Mouse (Mus musculus) intestine, postnatal 0 days (tissue): Measurements from ENCODE around the gene Atf5. TPM values are rescaled to one million over a fixed set of nuclear protein-coding genes. Genes with fewer than 3 reads are reported as not detected.

ENCODE experiments used
- ATAC-seq: fragments of 200-750 bp; cut with Nextera tagmentation; 2 replicates; pipeline ENCODE4 v1.8.0; 2017; ENCODE audit warnings: mild to moderate bottlenecking, moderate TSS enrichment, moderate library complexity
- H3K27ac ChIP-seq: fragments of 300-500 bp; sonication (generic); 2 replicates; pipeline ENCODE4 v1.5.1; 2014; ENCODE audit warnings: mild to moderate bottlenecking, low read depth, low read length, moderate library complexity
- H3K27me3 ChIP-seq: fragments of 300-500 bp; sonication (generic); replicated peaks from 2 replicates; pipeline ENCODE4 v1.6.1; 2014; ENCODE audit warnings: low read length, mixed read lengths; ENCODE audit not compliant: control insufficient read depth, insufficient read depth
- H3K36me3 ChIP-seq: fragments of 300-500 bp; sonication (generic); 2 replicates; pipeline ENCODE4 v1.6.1; 2014; ENCODE audit warnings: mild to moderate bottlenecking, moderate library complexity; ENCODE audit not compliant: control insufficient read depth, insufficient read depth
- H3K4me1 ChIP-seq: fragments of 300-500 bp; sonication (generic); replicated peaks from 2 replicates; pipeline ENCODE4 v1.6.1; 2014; ENCODE audit warnings: antibody characterized with exemption, low read length, mixed read lengths; ENCODE audit not compliant: control insufficient read depth, insufficient read depth
- H3K4me2 ChIP-seq: fragments of 300-500 bp; sonication (generic); replicated peaks from 2 replicates; pipeline ENCODE4 v1.6.1; 2014; ENCODE audit warnings: low read depth, mild to moderate bottlenecking, moderate library complexity
- H3K4me3 ChIP-seq: fragments of 300-500 bp; sonication (generic); 2 replicates; pipeline ENCODE4 v1.5.1; 2014; ENCODE audit warnings: low read depth, low read length
- H3K9ac ChIP-seq: fragments of 300-500 bp; sonication (generic); 2 replicates; pipeline ENCODE4 v1.6.1; 2014; ENCODE audit warnings: mild to moderate bottlenecking, low read depth, low read length
- H3K9me3 ChIP-seq: fragments of 300-500 bp; sonication (generic); 2 replicates; pipeline ENCODE4 v1.6.1; 2016; ENCODE audit warnings: mixed run types; ENCODE audit not compliant: control insufficient read depth
- CTCF ChIP-seq: sonication (generic); IDR thresholded peaks from 2 replicates; pipeline ENCODE4 v1.5.1; 2016; ENCODE audit warnings: low read depth, mild to moderate bottlenecking, control low read depth, antibody characterized with exemption, moderate library complexity
- WGBS: fragments of 180-500 bp; shearing (Covaris S2); extraction: QIAGEN DNeasy Blood & Tissue Kit; methylation state at CpG from one replicate; pipeline ENCODE4 v1.1.7; 2014; 5-methylcytosine and 5-hydroxymethylcytosine counted together
- polyA plus RNA-seq: library from polyadenylated mRNA; unstranded; fragments of >200 nt; fragmentation: Nextera tagmentation; extraction: Ambion mirVana; gene quantifications from 2 replicates; pipeline ENCODE4 v1.2.1, GENCODE M21; 2015

Gene Atf5
- polyA plus RNA-seq, 1 experiment from 2014 or later: 6.6 TPM

DNA sequence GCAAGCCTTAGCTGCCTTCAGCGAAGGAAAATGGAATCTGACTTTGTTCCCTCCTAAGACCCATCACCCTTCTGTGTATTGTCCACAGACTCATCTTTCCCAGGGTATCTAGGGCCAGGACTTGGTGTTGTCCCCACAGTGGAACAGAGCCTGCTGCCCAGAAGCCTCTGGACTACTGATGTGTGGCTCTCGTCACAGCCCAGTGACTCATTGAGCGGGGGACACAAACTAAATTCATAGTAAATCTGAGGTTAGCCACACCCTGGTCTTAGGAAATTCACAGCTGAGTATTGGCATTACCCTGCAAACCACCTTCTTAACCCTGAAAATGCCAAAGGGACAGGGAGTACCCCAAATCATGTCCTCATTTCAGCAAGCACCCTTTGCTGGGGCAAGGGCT is 10.3 kb upstream of the Atf5 start:
- no peak overlapping the region for H3K27ac ChIP-seq

DNA sequence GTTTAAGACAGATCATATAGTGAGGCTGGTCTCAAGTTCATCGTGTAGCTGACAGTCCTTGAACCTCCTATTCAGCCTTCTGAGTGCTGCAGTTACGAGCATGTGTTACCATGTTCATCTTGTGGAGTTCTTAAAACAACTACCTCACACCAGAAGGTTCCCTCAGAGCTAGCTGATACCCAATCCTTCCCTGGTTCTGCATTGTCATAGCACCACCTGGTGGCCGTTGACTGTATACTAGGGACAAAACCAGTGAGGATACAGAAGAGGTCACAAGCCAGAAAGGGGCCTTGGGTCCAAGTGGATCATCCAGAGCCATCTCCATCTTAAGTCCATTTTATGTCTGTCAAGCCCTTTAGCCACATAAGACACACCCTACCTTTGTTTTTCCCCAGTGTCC is 8.4 kb upstream of the Atf5 start:
- Histone ChIP-seq H3K36me3 (peaks cover 17% of the 10 kb centered on the region), H3K27ac (no peak overlapping the region), H3K4me2 (no peak overlapping the region), H3K27me3 (no peaks in the 10 kb centered on the region), H3K4me1 (peaks cover 7% of the 10 kb centered on the region; the same call in 1 of the 2 replicates), H3K9ac (no peak overlapping the region), H3K4me3 (no peak overlapping the region), H3K9me3 (no peaks in the 10 kb centered on the region)
- peak; percentile 39; the same call in 1 of the 2 replicates for ATAC-seq
- peak; percentile 96 for TF ChIP-seq CTCF
- 16% methylated on average over 3 of the region's 3 CpGs for WGBS

More for the DNA sequence above, 10.3 kb upstream of the Atf5 start:
- no peak for TF ChIP-seq CTCF
- Histone ChIP-seq H3K27me3 (no peaks in the 10 kb centered on the region), H3K4me3 (no peak overlapping the region), H3K4me2 (no peak overlapping the region), H3K36me3 (peaks cover 35% of the 10 kb centered on the region), H3K4me1 (no peaks in the 10 kb centered on the region), H3K9me3 (no peaks in the 10 kb centered on the region), H3K9ac (no peak overlapping the region)
- WGBS: 67% methylated on average over 3 of the region's 3 CpGs
- no peak for ATAC-seq

DNA sequence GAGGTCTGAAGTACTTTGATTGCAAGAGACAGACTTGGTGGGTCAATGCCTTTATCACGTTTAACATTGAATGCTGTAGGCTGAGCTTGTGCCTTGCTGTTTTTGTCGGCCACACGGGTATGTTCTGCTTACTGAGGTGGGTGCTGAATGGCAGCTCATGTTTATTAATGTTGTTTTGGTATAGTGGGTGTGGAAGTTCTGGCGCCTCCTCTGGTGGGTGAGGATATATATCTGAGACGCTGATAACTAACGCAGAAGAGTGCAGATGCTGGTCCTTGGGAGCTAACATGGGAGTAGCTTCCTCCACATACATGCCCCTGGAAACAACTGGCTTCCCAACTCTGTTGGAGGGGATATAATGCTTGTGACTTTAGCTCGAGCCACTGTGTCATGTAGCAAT is 7.0 kb upstream of the Atf5 start:
- H3K36me3 ChIP-seq: peaks cover 3% of the 10 kb centered on the region; the same call in 1 of the 2 replicates
- no peak overlapping the region for H3K27ac ChIP-seq
- no peak overlapping the region for H3K4me2 ChIP-seq
- no peaks in the 10 kb centered on the region for H3K9me3 ChIP-seq
- peak; percentile 50 for TF ChIP-seq CTCF
- H3K4me3 ChIP-seq: no peak overlapping the region
- WGBS: 28% methylated on average over 7 of the region's 7 CpGs
- H3K27me3 ChIP-seq: no peaks in the 10 kb centered on the region
- no peak overlapping the region for H3K9ac ChIP-seq
- H3K4me1 ChIP-seq: peaks cover 9% of the 10 kb centered on the region; the same call in 1 of the 2 replicates
- ATAC-seq: no peak

DNA sequence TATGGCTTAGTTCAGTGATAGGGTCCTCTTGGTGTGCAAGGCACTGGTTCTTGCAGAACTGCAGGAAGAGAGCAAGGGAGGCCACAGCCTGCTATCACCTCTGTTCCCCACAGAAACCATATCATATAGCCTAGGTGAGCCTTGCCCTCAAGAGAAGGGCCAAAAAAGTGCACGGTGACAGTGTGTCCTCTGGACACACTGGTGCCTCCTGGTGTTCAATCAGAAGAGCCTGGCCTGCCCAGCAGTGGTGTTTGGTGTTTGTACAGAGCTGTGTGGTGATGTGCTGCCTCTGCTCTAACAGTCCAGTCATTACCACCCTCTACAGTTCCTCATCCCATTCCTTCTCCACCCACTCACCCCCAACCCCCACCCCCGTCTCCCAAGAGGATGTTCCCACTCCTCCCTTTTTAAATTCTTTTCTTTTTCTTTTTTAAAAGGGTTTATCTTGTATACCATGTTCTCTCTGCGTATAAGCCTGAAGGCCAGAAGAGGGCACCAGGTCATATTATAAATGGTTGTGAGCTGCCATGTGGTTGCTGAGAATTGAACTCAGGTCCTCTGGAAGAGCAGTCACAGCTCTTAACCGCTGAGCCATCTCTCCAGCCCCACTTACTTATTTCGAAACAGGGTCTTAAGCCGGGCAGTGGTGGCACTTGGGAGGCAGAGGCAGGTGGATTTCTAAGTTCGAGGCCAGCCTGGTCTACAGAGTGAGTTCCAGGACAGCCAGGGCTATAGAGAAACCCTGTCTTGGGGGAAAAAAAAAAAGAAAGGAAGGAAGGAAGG is 5.4 kb upstream of the Atf5 start:
- no peaks in the 10 kb centered on the region for H3K9me3 ChIP-seq
- no peaks in the 10 kb centered on the region; the same call in 1 of the 2 replicates for H3K36me3 ChIP-seq
- H3K9ac ChIP-seq: no peak overlapping the region
- TF ChIP-seq CTCF: peak; percentile 48
- no peaks in the 10 kb centered on the region for H3K27me3 ChIP-seq
- 78% methylated on average over 7 of the region's 7 CpGs for WGBS
- H3K4me2 ChIP-seq: no peak overlapping the region
- ATAC-seq: no peak
- H3K4me1 ChIP-seq: peaks cover 16% of the 10 kb centered on the region
- H3K4me3 ChIP-seq: no peak overlapping the region
- no peak overlapping the region for H3K27ac ChIP-seq

DNA sequence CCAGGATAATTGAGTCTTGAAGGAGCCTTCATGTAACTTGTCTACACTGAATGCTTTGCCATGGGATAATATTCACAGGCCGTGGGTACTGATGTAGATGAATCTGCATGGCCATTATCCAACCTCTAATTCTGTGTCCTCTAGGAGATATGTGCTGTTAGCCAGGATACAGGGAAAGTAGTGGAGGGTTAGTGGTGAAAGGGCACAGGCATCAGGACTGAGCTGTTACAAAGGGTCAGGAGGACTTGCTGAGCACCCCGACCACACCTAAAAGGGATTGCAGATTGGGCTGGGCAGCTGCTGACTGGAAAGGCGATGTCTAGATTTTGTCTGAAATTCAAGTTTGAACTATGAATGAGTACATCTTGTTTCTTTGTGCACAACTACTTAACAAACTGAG is 4.1 kb upstream of the Atf5 start:
- Histone ChIP-seq H3K27me3 (no peaks in the 10 kb centered on the region), H3K4me1 (peaks cover 16% of the 10 kb centered on the region), H3K4me3 (no peak overlapping the region), H3K9me3 (no peaks in the 10 kb centered on the region), H3K4me2 (peak overlapping the region; percentile 18; the same call in 1 of the 2 replicates), H3K9ac (no peak overlapping the region), H3K36me3 (no peaks in the 10 kb centered on the region; the same call in 1 of the 2 replicates), H3K27ac (no peak overlapping the region)
- WGBS: 61% methylated on average over 3 of the region's 3 CpGs
- no peak for TF ChIP-seq CTCF
- no peak for ATAC-seq

DNA sequence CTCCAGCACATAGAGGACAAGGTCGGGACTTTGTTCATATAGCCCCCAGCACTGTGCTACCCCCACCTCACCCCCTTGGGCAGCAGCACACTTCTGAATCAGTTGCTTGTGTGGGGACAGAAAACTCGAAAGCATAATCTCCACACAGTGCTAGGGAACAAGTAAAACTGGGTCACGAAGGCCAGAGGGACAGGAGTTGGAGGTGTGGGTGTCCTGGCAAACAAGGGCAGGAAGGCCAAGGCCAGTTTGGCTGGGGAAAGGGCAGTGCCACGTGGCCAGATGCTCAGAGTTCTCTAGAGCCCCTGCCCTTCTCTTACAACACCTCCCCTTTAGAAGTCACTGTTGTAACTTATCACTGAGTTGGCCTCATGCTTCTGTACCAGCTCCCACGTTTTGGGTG is 3.4 kb upstream of the Atf5 start:
- Histone ChIP-seq H3K9me3 (no peaks in the 10 kb centered on the region), H3K4me2 (peak overlapping the region; percentile 18), H3K9ac (0 out of 2 replicates have a peak overlapping the region, but pooled peaks have one; percentile 22), H3K27ac (0 out of 2 replicates have a peak overlapping the region, but pooled peaks have one; percentile 21), H3K4me1 (peaks cover 16% of the 10 kb centered on the region), H3K4me3 (no peak overlapping the region), H3K27me3 (no peaks in the 10 kb centered on the region), H3K36me3 (no peaks in the 10 kb centered on the region; the same call in 1 of the 2 replicates)
- TF ChIP-seq CTCF: no peak
- 37% methylated on average over 5 of the region's 5 CpGs for WGBS
- ATAC-seq: no peak
